Mouse (Mus musculus): ENCODE results near the gene Zfp3. TPM values are rescaled to one million over a fixed set of nuclear protein-coding genes. Genes with fewer than 3 reads are reported as not detected.

Zfp3 gene
- total and polyA plus RNA-seq, 2 experiments from 2014 or later: 4.9 to 10.8 TPM

DNA sequence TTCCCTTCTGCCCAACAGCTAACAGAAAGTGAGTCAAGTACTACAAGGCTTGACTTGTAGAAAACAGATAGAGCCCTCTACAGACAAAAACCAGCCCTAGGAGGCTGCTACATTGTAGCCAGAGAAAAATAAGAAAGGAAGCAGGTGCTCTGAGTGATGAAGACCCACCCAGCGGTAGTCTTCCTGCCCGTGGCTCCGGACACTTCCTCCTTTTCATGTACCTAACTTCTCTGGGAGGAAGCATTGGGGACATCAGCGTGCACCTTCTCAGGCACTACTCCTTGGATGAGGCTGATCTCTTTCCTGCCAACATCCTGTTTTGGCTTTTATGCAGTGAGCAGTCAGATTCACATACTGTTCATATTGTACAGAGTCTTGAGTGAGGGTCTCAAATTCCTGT is 42.7 kb downstream of the Zfp3 start:
- Histone ChIP-seq H3K9me3 (replicated peaks; ENCODE audit: control insufficient read depth, low read length) (no peaks in the 10 kb centered on the region), H3K4me2 (ENCODE audit: low read depth, low read length) (no peak overlapping the region), H3K9ac (replicated peaks; ENCODE audit: low read depth, low read length) (no peak overlapping the region), H3K36me3 (replicated peaks; ENCODE audit: control insufficient read depth, insufficient read depth, low read length) (no peaks in the 10 kb centered on the region), H3K27ac (ENCODE audit: low read depth) (no peak overlapping the region), H3K4me1 (ENCODE audit: control insufficient read depth, insufficient read depth) (no peaks in the 10 kb centered on the region), H3K4me3 (ENCODE audit: low read depth, low read length) (no peak overlapping the region), H3K27me3 (ENCODE audit: control insufficient read depth, insufficient read depth, low read length) (no peaks in the 10 kb centered on the region)
- 70% methylated on average over 4 of the region's 4 CpGs for WGBS
- DNase-seq (ENCODE audit: low spot score) (no peak), ATAC-seq (ENCODE audit: insufficient read depth, low read depth) (no peak)
- TF ChIP-seq CTCF (IDR thresholded peaks at IDR 0.05; ENCODE audit: low read depth) (no peak), EP300 (IDR thresholded peaks at IDR 0.05; ENCODE audit: low read depth) (no peak)

DNA sequence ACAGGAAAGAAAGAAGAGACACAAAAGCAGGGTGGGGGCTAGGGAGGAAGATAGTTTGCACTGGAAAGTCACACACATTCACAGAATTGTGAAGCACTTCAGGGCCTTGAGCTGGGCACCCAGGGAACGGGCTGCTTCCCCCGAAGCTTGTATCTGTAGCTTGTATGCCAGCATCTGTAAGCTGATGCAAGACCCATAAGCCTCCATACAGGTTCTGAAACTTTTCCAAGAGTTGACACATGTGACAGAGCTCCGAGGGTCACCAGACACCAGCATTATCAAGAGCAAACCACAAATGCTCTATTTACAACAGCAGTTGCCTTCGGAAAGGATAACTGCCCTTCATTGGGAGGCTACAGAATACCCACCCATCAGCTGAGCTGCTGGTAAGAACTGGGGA is 43.6 kb downstream of the Zfp3 start:
- H3K9ac ChIP-seq (replicated peaks; ENCODE audit: low read depth, low read length): no peak overlapping the region
- no peak overlapping the region for H3K27ac ChIP-seq (ENCODE audit: low read depth)
- H3K9me3 ChIP-seq (replicated peaks; ENCODE audit: control insufficient read depth, low read length): no peaks in the 10 kb centered on the region
- WGBS: 57% methylated on average over 4 of the region's 4 CpGs
- H3K4me3 ChIP-seq (ENCODE audit: low read depth, low read length): no peak overlapping the region
- ATAC-seq (ENCODE audit: insufficient read depth, low read depth): no peak
- TF ChIP-seq CTCF (IDR thresholded peaks at IDR 0.05; ENCODE audit: low read depth): no peak
- no peak for TF ChIP-seq EP300 (IDR thresholded peaks at IDR 0.05; ENCODE audit: low read depth)
- no peak for DNase-seq (ENCODE audit: low spot score)
- H3K27me3 ChIP-seq (ENCODE audit: control insufficient read depth, insufficient read depth, low read length): no peaks in the 10 kb centered on the region
- H3K4me2 ChIP-seq (ENCODE audit: low read depth, low read length): no peak overlapping the region
- no peaks in the 10 kb centered on the region for H3K36me3 ChIP-seq (replicated peaks; ENCODE audit: control insufficient read depth, insufficient read depth, low read length)
- no peaks in the 10 kb centered on the region for H3K4me1 ChIP-seq (ENCODE audit: control insufficient read depth, insufficient read depth)

DNA sequence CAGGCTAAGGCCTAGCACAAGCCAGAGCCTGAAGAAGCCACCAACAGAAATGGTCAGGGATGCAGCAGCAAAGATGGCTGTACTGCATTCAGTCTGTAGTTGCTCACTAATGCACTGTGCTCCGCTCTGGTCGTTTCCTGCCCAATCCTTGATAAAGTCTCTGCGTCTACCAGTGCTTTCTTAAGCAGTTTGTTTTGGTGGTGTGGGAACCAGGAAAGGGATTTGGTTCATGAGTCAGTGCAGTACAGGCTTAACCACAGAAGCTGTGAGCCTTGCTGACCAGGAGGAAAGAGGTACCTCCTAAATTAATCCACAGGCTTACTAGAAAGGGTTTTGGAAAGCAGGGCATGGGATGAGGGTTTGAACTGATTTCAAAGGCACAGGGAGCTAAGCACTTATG is 44.1 kb downstream of the Zfp3 start:
- Histone ChIP-seq H3K4me3 (ENCODE audit: low read depth, low read length) (no peak overlapping the region), H3K27me3 (ENCODE audit: control insufficient read depth, insufficient read depth, low read length) (no peaks in the 10 kb centered on the region), H3K9me3 (replicated peaks; ENCODE audit: control insufficient read depth, low read length) (no peaks in the 10 kb centered on the region), H3K4me1 (ENCODE audit: control insufficient read depth, insufficient read depth) (no peaks in the 10 kb centered on the region), H3K4me2 (ENCODE audit: low read depth, low read length) (no peak overlapping the region), H3K36me3 (replicated peaks; ENCODE audit: control insufficient read depth, insufficient read depth, low read length) (no peaks in the 10 kb centered on the region), H3K27ac (ENCODE audit: low read depth) (no peak overlapping the region), H3K9ac (replicated peaks; ENCODE audit: low read depth, low read length) (no peak overlapping the region)
- no peak for TF ChIP-seq CTCF (IDR thresholded peaks at IDR 0.05; ENCODE audit: low read depth)
- TF ChIP-seq EP300 (IDR thresholded peaks at IDR 0.05; ENCODE audit: low read depth): no peak
- no peak for DNase-seq (ENCODE audit: low spot score)
- no peak for ATAC-seq (ENCODE audit: insufficient read depth, low read depth)
- 56% methylated on average over 3 of the region's 3 CpGs for WGBS

DNA sequence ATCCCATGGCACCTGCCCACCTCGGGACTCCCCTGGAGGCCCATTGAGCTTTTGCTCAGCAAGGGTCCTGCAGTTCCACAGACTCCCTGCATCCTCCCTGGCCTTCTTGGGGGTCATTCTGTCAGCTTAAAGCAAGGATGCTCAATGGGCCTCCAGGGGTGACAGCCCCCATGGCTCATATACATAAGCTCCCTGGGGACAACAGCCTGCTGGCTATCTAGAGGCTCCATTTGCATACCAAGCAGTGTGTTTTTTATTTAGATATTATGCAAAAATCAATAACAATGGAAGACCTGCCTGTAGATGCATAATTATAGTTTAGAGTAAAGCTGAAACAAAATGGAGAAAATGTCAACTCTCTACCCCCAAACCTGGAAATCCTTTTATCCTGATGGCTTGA is 45.0 kb downstream of the Zfp3 start:
- no peaks in the 10 kb centered on the region for H3K27me3 ChIP-seq (ENCODE audit: control insufficient read depth, insufficient read depth, low read length)
- no peaks in the 10 kb centered on the region for H3K9me3 ChIP-seq (replicated peaks; ENCODE audit: control insufficient read depth, low read length)
- no peak overlapping the region for H3K4me3 ChIP-seq (ENCODE audit: low read depth, low read length)
- TF ChIP-seq EP300 (IDR thresholded peaks at IDR 0.05; ENCODE audit: low read depth) (no peak), CTCF (IDR thresholded peaks at IDR 0.05; ENCODE audit: low read depth) (no peak)
- DNase-seq (ENCODE audit: low spot score): no peak
- H3K9ac ChIP-seq (replicated peaks; ENCODE audit: low read depth, low read length): no peak overlapping the region
- WGBS: 24% methylated on average over 1 of the region's 1 CpGs
- H3K4me2 ChIP-seq (ENCODE audit: low read depth, low read length): no peak overlapping the region
- no peak overlapping the region for H3K27ac ChIP-seq (ENCODE audit: low read depth)
- no peaks in the 10 kb centered on the region for H3K4me1 ChIP-seq (ENCODE audit: control insufficient read depth, insufficient read depth)
- no peak for ATAC-seq (ENCODE audit: insufficient read depth, low read depth)
- no peaks in the 10 kb centered on the region for H3K36me3 ChIP-seq (replicated peaks; ENCODE audit: control insufficient read depth, insufficient read depth, low read length)

DNA sequence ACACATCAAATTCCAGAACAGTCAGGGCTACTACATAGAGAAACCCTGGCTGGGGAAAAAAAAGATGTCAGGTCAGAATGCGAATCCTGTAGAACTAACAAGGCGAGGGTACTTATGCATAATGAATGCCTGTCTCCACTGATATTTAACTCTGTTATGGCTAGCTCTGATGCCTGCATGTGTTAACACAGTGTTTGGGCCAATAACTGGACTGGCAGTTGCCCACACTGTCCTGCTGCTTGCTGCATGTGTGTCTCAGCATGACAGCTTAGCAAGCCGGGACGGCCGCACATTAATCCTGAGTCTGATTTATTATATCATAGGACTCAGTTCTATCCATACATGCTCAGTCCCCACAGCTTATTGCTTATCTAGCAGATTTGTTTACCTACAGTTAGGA is 47.0 kb downstream of the Zfp3 start:
- Histone ChIP-seq H3K36me3 (replicated peaks; ENCODE audit: control insufficient read depth, insufficient read depth, low read length) (no peaks in the 10 kb centered on the region), H3K27ac (ENCODE audit: low read depth) (no peak overlapping the region), H3K4me3 (ENCODE audit: low read depth, low read length) (no peak overlapping the region), H3K4me2 (ENCODE audit: low read depth, low read length) (no peak overlapping the region), H3K27me3 (ENCODE audit: control insufficient read depth, insufficient read depth, low read length) (no peaks in the 10 kb centered on the region), H3K9me3 (replicated peaks; ENCODE audit: control insufficient read depth, low read length) (no peaks in the 10 kb centered on the region), H3K9ac (replicated peaks; ENCODE audit: low read depth, low read length) (no peak overlapping the region), H3K4me1 (ENCODE audit: control insufficient read depth, insufficient read depth) (no peaks in the 10 kb centered on the region)
- no peak for ATAC-seq (ENCODE audit: insufficient read depth, low read depth)
- WGBS: 83% methylated on average over 5 of the region's 5 CpGs
- TF ChIP-seq EP300 (IDR thresholded peaks at IDR 0.05; ENCODE audit: low read depth) (no peak), CTCF (IDR thresholded peaks at IDR 0.05; ENCODE audit: low read depth) (no peak)
- no peak for DNase-seq (ENCODE audit: low spot score)

DNA sequence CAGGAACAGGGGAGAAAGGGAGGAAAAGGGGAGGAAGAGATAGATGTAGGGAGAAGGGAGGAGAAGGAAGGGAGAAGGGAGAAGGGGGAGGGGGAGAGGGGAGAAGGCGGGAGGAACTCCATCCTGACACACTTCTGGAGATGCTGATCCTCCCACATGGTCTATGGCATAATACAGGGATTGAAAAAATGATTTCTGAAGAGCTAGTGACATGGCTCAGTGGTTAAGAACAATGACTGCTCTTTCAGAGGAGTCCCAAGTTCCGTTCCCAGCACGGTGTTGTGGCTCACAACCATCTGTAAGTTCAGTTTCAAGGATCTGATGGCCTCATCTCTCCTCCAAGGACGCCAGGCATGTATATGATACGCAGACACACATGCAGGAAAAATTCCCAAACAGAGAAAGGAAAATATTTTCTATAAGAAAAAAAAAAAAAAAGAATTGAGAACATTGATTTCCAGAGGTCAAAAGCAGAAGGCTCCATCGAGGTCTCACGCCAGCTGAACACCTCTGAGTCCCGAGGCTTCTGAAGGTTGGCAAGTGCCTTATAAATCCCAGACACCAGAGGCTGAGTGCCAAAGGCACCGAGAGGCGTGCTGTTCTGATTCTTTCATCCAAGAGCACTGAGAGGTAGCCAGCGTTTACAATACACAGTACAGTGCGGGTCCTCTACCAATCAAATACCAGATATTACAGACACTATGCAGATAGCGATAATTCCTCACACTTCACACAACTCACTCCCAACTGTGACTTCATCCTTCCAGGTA is 47.6 kb downstream of the Zfp3 start:
- Histone ChIP-seq H3K27me3 (ENCODE audit: control insufficient read depth, insufficient read depth, low read length) (no peaks in the 10 kb centered on the region), H3K4me2 (ENCODE audit: low read depth, low read length) (no peak overlapping the region), H3K9me3 (replicated peaks; ENCODE audit: control insufficient read depth, low read length) (no peaks in the 10 kb centered on the region), H3K9ac (replicated peaks; ENCODE audit: low read depth, low read length) (no peak overlapping the region), H3K4me1 (ENCODE audit: control insufficient read depth, insufficient read depth) (no peaks in the 10 kb centered on the region), H3K36me3 (replicated peaks; ENCODE audit: control insufficient read depth, insufficient read depth, low read length) (no peaks in the 10 kb centered on the region), H3K27ac (ENCODE audit: low read depth) (no peak overlapping the region), H3K4me3 (ENCODE audit: low read depth, low read length) (no peak overlapping the region)
- DNase-seq (ENCODE audit: low spot score) (no peak), ATAC-seq (ENCODE audit: insufficient read depth, low read depth) (no peak)
- TF ChIP-seq CTCF (IDR thresholded peaks at IDR 0.05; ENCODE audit: low read depth): no peak
- 58% methylated on average over 13 of the region's 13 CpGs for WGBS
